Mouse (Mus musculus) cerebellum, adult 18-20 months (tissue): ENCODE measurements at regions not wholly inside any gene's neighbourhood (a gene's known extent, or its start where the extent isn't known, plus 50 kb on each side); places are given as distances from the start of the nearest gene placed in this dataset.

Experiments used
- DNase-seq, 2 experiments: peaks; one replicate each; pipeline ENCODE4 v3.0.0; 2021

GRCm38 (mm10) chr7:70641217-70641616, 274.7 kb upstream of the Nr2f2 start:
- no peak for DNase-seq

GRCm38 (mm10) chr7:70640574-70640973, 274.0 kb upstream of the Nr2f2 start:
- no peak for DNase-seq

GRCm38 (mm10) chr7:70638161-70638560, 271.6 kb upstream of the Nr2f2 start:
- no peak for DNase-seq

GRCm38 (mm10) chr7:70634016-70634415, 267.5 kb upstream of the Nr2f2 start:
- no peak for DNase-seq

GRCm38 (mm10) chr7:70633577-70633976, 267.0 kb upstream of the Nr2f2 start:
- peak in 1 of 2 experiments; percentile 10 for DNase-seq

- DNase-seq, result no peak
Measured at GRCm38 (mm10) chr7:70625643-70626231, 259.2 kb upstream of the Nr2f2 start.

GRCm38 (mm10) chr7:70624727-70625642, 258.4 kb upstream of the Nr2f2 start:
- DNase-seq, result peak in 1 of 2 experiments; percentile 22

- DNase-seq, result no peak
Measured at GRCm38 (mm10) chr7:70624031-70624726, 257.6 kb upstream of the Nr2f2 start.

GRCm38 (mm10) chr7:70619400-70619799, 252.9 kb upstream of the Nr2f2 start:
- DNase-seq, result no peak

- no peak for DNase-seq
Measured at GRCm38 (mm10) chr7:70618270-70618669, 251.7 kb upstream of the Nr2f2 start.

GRCm38 (mm10) chr7:70606511-70606910, 240.0 kb upstream of the Nr2f2 start:
- DNase-seq, result no peak

GRCm38 (mm10) chr7:70604471-70605174, 238.1 kb upstream of the Nr2f2 start:
- DNase-seq, result no peak

GRCm38 (mm10) chr7:70593027-70593426, 226.5 kb upstream of the Nr2f2 start:
- DNase-seq, result no peak

- DNase-seq, result no peak
Measured at GRCm38 (mm10) chr7:70591361-70592256, 225.1 kb upstream of the Nr2f2 start.

GRCm38 (mm10) chr7:70589713-70590112, 223.2 kb upstream of the Nr2f2 start:
- no peak for DNase-seq

- DNase-seq, result no peak
Measured at GRCm38 (mm10) chr7:70588061-70588460, 221.5 kb upstream of the Nr2f2 start.

- no peak for DNase-seq
Measured at GRCm38 (mm10) chr7:70584480-70584879, 217.9 kb upstream of the Nr2f2 start.

GRCm38 (mm10) chr7:70576112-70576910, 209.8 kb upstream of the Nr2f2 start:
- no peak for DNase-seq

- no peak for DNase-seq
Measured at GRCm38 (mm10) chr7:70575614-70576013, 209.1 kb upstream of the Nr2f2 start.

GRCm38 (mm10) chr7:70574194-70574593, 207.7 kb upstream of the Nr2f2 start:
- no peak for DNase-seq

GRCm38 (mm10) chr7:70565034-70565433, 198.5 kb upstream of the Nr2f2 start:
- DNase-seq, result no peak
